Mouse (Mus musculus): ENCODE data around the gene Pik3ca. TPM values are rescaled to one million over a fixed set of nuclear protein-coding genes. Genes with fewer than 3 reads are reported as not detected.

The Pik3ca gene
- polyA plus RNA-seq, 1 experiment from 2014 or later = 10.5 TPM

DNA sequence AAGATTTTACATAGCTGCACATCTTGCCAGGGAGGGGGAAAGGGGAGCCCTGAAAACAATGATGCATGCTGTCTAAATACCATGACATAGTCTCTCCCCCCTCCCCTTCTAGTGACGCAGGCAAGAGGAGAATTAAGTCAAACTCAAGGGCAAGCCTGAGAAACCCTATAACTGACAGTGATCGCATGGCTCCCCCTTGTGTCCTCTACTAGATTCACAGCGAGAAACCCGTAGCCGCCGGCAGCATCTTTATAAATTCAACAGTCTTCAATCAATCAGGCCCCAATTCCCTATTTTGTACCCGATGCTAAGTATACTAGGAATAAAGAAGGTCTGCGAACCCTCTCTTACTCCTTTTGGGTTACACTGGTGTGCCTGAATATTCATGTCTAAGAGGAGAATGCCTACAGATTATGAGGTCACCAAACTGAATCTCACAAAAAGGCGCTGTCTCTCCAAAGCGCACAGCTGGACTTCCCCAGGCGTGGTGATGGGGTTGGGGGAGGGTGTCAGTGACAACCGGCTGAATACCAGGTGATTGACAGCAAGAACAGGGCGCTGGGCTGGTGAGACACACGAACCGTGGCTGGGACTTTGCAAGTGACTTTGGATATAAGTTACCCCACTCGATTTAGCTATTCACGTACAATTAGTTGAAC, 111.3 kb downstream of the Pik3ca start:
- Histone ChIP-seq H3K4me3 (ENCODE audit: low read length) (peak overlapping the region; percentile 76), H3K9ac (replicated peaks; ENCODE audit: low read length) (peak overlapping the region; percentile 51)
- 2% methylated on average over 17 of the region's 17 CpGs for WGBS

DNA sequence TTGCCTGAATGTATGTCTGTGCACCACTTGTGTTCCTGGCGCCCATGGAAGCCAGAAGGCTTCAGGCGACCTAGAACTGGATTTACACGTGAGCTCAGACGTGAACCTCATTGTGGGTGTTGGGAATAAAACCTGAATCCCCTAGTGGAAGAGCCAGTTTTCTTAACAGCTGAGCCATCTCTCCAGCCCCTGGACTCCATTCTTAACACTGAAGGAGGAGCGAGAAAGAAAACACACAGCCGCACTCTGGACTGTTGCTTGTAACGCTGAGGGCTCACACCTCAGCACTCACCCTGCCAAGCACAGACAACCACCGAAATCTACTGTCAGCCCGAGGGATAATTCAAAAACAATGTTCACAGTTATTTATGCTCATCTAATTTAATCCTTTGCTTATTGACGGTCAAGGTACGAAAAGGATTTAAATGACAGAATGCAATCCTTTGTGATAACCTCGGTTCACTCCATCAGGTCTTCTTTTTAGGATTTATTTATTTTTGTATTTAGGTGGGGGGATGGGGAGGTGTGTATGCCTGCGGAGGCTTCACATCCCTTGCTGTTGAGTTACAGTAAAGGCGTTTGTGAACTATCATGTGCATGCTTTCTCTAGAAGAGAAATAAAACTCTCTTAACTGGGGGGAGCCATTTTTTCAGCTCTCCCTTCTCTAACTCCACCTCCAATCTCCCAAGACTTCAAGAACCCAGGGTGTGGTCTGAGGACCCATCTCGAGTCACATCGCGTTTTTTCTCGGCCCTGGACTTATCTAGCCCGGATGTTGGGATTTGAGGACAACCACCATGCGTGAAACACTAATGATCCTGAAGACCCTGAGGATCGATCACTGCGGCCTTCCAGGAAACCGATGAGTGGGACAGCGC, 112.3 kb downstream of the Pik3ca start, which contains the start of gene Zfp639:
TSS of gene Zfp639 (plus strand) at position 764 of the 879 bp plus-strand sequence.
- H3K27ac ChIP-seq (ENCODE audit: low read length) = peak within 1 kb of the TSS; percentile 80

More for the DNA sequence above, 111.3 kb downstream of the Pik3ca start:
- H3K36me3 ChIP-seq (ENCODE audit: insufficient read depth, low read length) = no peaks in the 10 kb centered on the region
- H3K27me3 ChIP-seq (ENCODE audit: insufficient read depth, low read length) = no peaks in the 10 kb centered on the region
- no peak for ATAC-seq (ENCODE audit: low FRiP score, low TSS enrichment)
- H3K27ac ChIP-seq (ENCODE audit: low read length) = no peak overlapping the region
- H3K9me3 ChIP-seq (ENCODE audit: low read length) = no peaks in the 10 kb centered on the region
- peak overlapping the region; percentile 71 for H3K4me2 ChIP-seq (replicated peaks; ENCODE audit: low read depth, low read length)
- peaks cover 24% of the 10 kb centered on the region for H3K4me1 ChIP-seq (ENCODE audit: insufficient read depth, low read length)

DNA sequence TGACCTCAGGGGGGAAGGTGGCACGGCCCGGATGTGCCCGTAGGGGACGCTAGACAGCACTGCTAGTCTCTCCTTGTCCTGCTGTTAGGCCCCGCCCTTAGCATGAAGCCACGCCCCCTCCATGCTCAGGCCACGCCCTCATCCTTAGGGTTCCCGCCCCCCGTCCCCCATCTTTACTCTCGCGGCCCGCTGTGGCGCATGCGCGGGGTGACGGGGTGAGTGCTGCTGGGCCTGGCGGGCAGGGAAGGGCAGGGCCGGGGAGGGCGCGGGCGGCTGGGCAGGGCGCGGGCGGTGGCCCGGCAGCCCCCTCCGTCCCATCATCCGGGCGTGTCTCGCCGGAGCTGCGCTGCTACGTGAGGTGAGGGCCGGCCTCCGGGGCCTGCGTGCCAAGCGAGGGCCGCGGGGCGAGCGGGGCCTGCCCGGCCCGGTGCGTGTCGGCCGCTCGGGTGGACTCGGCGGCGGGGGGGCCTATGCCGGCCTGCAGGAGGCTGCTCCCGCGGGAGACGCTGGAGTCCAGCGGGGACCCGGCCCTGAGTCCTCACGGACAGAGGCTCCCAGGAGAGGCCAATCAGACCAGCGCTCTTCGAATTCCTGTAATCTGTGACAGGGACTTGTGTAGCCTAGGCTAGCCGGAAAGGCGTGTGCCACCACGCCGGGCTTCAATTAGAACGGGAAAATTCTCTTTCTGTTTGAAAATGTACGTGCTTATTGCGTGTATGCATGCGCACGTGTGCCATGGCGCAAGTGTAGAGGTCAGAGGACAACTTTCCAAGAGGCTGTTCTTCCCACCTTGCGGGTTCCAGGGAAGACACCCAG, 113.1 kb downstream of the Pik3ca start:
- H3K36me3 ChIP-seq (ENCODE audit: insufficient read depth, low read length) = peaks cover 5% of the 10 kb centered on the region
- H3K4me3 ChIP-seq (ENCODE audit: low read length) = peak overlapping the region; percentile 76
- peak overlapping the region; percentile 96 for H3K9ac ChIP-seq (replicated peaks; ENCODE audit: low read length)
- no peaks in the 10 kb centered on the region for H3K27me3 ChIP-seq (ENCODE audit: insufficient read depth, low read length)
- under 1% methylated on average over 57 of the region's 69 CpGs for WGBS
- H3K9me3 ChIP-seq (ENCODE audit: low read length) = no peaks in the 10 kb centered on the region
- H3K4me2 ChIP-seq (replicated peaks; ENCODE audit: low read depth, low read length) = peak overlapping the region; percentile 71
- ATAC-seq (ENCODE audit: low FRiP score, low TSS enrichment) = peak; percentile 95
- H3K27ac ChIP-seq (ENCODE audit: low read length) = peak overlapping the region; percentile 80
- H3K4me1 ChIP-seq (ENCODE audit: insufficient read depth, low read length) = peaks cover 24% of the 10 kb centered on the region

More for the DNA sequence above, 112.3 kb downstream of the Pik3ca start, which contains the start of gene Zfp639:
- Histone ChIP-seq H3K4me2 (replicated peaks; ENCODE audit: low read depth, low read length) (peak within 1 kb of the TSS; percentile 71), H3K4me1 (ENCODE audit: insufficient read depth, low read length) (peaks cover 24% of the 10 kb centered on the region), H3K9me3 (ENCODE audit: low read length) (no peaks in the 10 kb centered on the region), H3K4me3 (ENCODE audit: low read length) (peak within 1 kb of the TSS; percentile 76), H3K9ac (replicated peaks; ENCODE audit: low read length) (peak within 1 kb of the TSS; percentile 96), H3K36me3 (ENCODE audit: insufficient read depth, low read length) (peaks cover 2% of the 10 kb centered on the region; the same call in 1 of the 2 replicates), H3K27me3 (ENCODE audit: insufficient read depth, low read length) (no peaks in the 10 kb centered on the region)
- WGBS = 5% methylated on average over 24 of the region's 24 CpGs
- ATAC-seq (ENCODE audit: low FRiP score, low TSS enrichment) = no peak

DNA sequence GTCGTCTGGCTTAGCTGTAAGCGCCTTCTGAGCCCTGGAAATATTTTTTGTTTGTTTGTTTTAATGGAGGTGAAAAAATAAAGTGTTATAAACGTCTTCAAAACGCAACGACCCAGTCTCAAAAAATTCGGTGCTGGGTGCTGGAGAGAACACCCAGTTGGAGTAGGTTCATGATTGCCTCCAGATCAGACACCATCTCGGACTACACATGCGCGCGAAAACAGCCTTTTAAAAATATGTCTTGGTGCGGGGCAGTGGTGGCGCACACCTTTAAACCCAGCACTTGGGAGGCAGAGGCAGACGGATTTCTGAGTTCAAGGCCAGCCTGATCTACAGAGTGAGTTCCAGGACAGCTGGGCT, 113.7 kb downstream of the Pik3ca start:
- 3% methylated on average over 13 of the region's 13 CpGs for WGBS
- H3K4me2 ChIP-seq (replicated peaks; ENCODE audit: low read depth, low read length) = peak overlapping the region; percentile 71
- H3K9ac ChIP-seq (replicated peaks; ENCODE audit: low read length) = peak overlapping the region; percentile 96
- H3K27me3 ChIP-seq (ENCODE audit: insufficient read depth, low read length) = no peaks in the 10 kb centered on the region
- no peaks in the 10 kb centered on the region for H3K9me3 ChIP-seq (ENCODE audit: low read length)
- H3K4me1 ChIP-seq (ENCODE audit: insufficient read depth, low read length) = peaks cover 24% of the 10 kb centered on the region
- peak overlapping the region; percentile 80 for H3K27ac ChIP-seq (ENCODE audit: low read length)
- peaks cover 10% of the 10 kb centered on the region for H3K36me3 ChIP-seq (ENCODE audit: insufficient read depth, low read length)
- no peak for ATAC-seq (ENCODE audit: low FRiP score, low TSS enrichment)
- peak overlapping the region; percentile 76 for H3K4me3 ChIP-seq (ENCODE audit: low read length)

DNA sequence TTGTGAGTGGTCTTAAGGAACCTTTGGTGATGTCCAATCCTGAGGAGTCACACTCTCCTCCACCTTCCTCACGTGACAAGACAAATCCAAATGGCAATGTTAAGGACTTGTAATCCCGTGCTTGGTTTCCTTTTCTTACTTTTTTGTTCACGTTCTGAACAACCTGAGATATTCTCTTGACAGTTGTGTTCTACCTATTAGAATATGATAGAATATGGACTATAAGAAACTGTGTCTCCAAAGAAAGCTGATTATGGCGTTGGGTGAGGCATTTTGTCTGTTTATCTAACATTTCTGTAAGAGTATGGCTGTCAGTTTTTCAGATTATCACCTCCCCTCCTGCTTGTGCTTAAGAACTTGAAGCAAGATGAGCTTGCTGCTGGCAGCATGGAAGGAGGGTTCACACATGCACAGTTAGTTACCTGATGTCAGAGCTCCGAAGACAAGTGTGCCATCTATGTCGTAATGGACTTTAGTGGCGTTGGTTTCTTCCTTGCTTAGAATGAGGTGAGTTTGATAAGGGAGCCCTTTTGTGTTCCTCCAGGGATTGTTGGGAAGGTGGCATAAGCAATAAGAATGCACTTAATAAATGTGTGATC, 115.3 kb downstream of the Pik3ca start:
- Histone ChIP-seq H3K4me2 (replicated peaks; ENCODE audit: low read depth, low read length) (no peak overlapping the region), H3K4me3 (ENCODE audit: low read length) (no peak overlapping the region), H3K4me1 (ENCODE audit: insufficient read depth, low read length) (peaks cover 24% of the 10 kb centered on the region), H3K9me3 (ENCODE audit: low read length) (no peaks in the 10 kb centered on the region), H3K36me3 (ENCODE audit: insufficient read depth, low read length) (peaks cover 24% of the 10 kb centered on the region), H3K9ac (replicated peaks; ENCODE audit: low read length) (no peak overlapping the region), H3K27ac (ENCODE audit: low read length) (no peak overlapping the region), H3K27me3 (ENCODE audit: insufficient read depth, low read length) (no peaks in the 10 kb centered on the region)
- WGBS = 89% methylated on average over 7 of the region's 7 CpGs
- no peak for ATAC-seq (ENCODE audit: low FRiP score, low TSS enrichment)

DNA sequence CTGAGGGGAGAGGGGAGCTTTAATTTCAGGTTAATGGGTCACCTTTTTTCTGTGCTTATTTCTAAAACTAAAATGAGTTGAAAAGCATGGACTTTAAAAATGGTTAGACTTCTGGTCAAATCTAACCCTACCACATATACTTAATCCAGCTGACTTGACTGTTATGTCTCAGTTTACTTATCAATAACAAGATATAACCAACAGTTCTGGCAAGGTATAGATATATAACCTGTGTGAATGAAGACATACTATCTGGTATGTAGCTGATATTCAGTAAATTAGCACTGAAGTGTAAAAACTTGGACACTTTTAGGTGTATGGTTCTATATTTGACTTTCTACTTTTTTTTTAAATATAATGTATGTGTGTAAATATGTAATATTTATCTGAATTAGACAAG, 116.1 kb downstream of the Pik3ca start:
- Histone ChIP-seq H3K27ac (ENCODE audit: low read length) (no peak overlapping the region), H3K9ac (replicated peaks; ENCODE audit: low read length) (no peak overlapping the region), H3K4me3 (ENCODE audit: low read length) (no peak overlapping the region), H3K36me3 (ENCODE audit: insufficient read depth, low read length) (peaks cover 24% of the 10 kb centered on the region), H3K9me3 (ENCODE audit: low read length) (no peaks in the 10 kb centered on the region), H3K4me2 (replicated peaks; ENCODE audit: low read depth, low read length) (no peak overlapping the region), H3K4me1 (ENCODE audit: insufficient read depth, low read length) (peaks cover 24% of the 10 kb centered on the region), H3K27me3 (ENCODE audit: insufficient read depth, low read length) (no peaks in the 10 kb centered on the region)
- no peak for ATAC-seq (ENCODE audit: low FRiP score, low TSS enrichment)

Other genes starting within 250 kb of the Pik3ca start
- gene Zmat3, start 31.7 kb upstream of the Pik3ca start, polyA plus RNA-seq (2015; fragmentation: Nextera tagmentation; extraction: Ambion mirVana) = 3.6 and 4.2 TPM in 2 replicates
- gene Kcnmb3, start 94.6 kb downstream of the Pik3ca start, polyA plus RNA-seq (2015; fragmentation: Nextera tagmentation; extraction: Ambion mirVana) = 0.23 and 0.26 TPM in 2 replicates
- gene Zfp639, start 112.6 kb downstream of the Pik3ca start, polyA plus RNA-seq (2015; fragmentation: Nextera tagmentation; extraction: Ambion mirVana) = 38.6 and 42.2 TPM in 2 replicates
- gene Mfn1, start 131.8 kb downstream of the Pik3ca start, polyA plus RNA-seq (2015; fragmentation: Nextera tagmentation; extraction: Ambion mirVana) = 35.2 and 37.6 TPM in 2 replicates
- gene Gnb4, start 218.9 kb downstream of the Pik3ca start, polyA plus RNA-seq (2015; fragmentation: Nextera tagmentation; extraction: Ambion mirVana) = 54.5 and 60.7 TPM in 2 replicates

All from kidney, embryonic 16.5 days (tissue).